Mouse (Mus musculus) adrenal gland, adult (tissue): Measurements from ENCODE around the gene Fgf5.

ENCODE experiments used
- DNase-seq, 2 experiments: peaks; one replicate each; pipeline ENCODE4 v3.0.0; 2022 to 2023; ENCODE audit warnings: low spot score in 1 of 2; ENCODE audit not compliant: inconsistent age in 2 of 2

Gene Fgf5

GRCm38 (mm10) chr5:98253838-98254821 lies at the start of gene Fgf5:
Gene Fgf5 (plus strand): TSS chr5:98254184.
- peak; percentile 12 to 55 for DNase-seq

- DNase-seq: no peak
Measured at GRCm38 (mm10) chr5:98212501-98212900, 41.5 kb upstream of the Fgf5 start.

- DNase-seq: no peak
Measured at GRCm38 (mm10) chr5:98221956-98222355, 32.0 kb upstream of the Fgf5 start.

GRCm38 (mm10) chr5:98226710-98227109 lies 27.3 kb upstream of the Fgf5 start:
- no peak for DNase-seq

- no peak for DNase-seq
Measured at GRCm38 (mm10) chr5:98229456-98229855, 24.5 kb upstream of the Fgf5 start.

GRCm38 (mm10) chr5:98238466-98238865 lies 15.5 kb upstream of the Fgf5 start:
- DNase-seq: no peak

GRCm38 (mm10) chr5:98241322-98241829 lies 12.6 kb upstream of the Fgf5 start:
- DNase-seq: no peak

- no peak for DNase-seq
Measured at GRCm38 (mm10) chr5:98245303-98245702, 8.7 kb upstream of the Fgf5 start.

- no peak for DNase-seq
Measured at GRCm38 (mm10) chr5:98245976-98246375, 8.0 kb upstream of the Fgf5 start.

GRCm38 (mm10) chr5:98246826-98247225 lies 7.2 kb upstream of the Fgf5 start:
- DNase-seq: no peak

- no peak for DNase-seq
Measured at GRCm38 (mm10) chr5:98247516-98247915, 6.5 kb upstream of the Fgf5 start.

GRCm38 (mm10) chr5:98253147-98253546 lies 837 bp upstream of the Fgf5 start:
- no peak for DNase-seq

GRCm38 (mm10) chr5:98255176-98255575 lies 1.2 kb downstream of the Fgf5 start:
- no peak for DNase-seq

- no peak for DNase-seq
Measured at GRCm38 (mm10) chr5:98255760-98256490, 1.9 kb downstream of the Fgf5 start.

GRCm38 (mm10) chr5:98275318-98275818 lies 21.4 kb downstream of the Fgf5 start:
- DNase-seq: no peak

- no peak for DNase-seq
Measured at GRCm38 (mm10) chr5:98281993-98282392, 28.0 kb downstream of the Fgf5 start.

- no peak for DNase-seq
Measured at GRCm38 (mm10) chr5:98283696-98284478, 29.9 kb downstream of the Fgf5 start.

- no peak for DNase-seq
Measured at GRCm38 (mm10) chr5:98290642-98291041, 36.7 kb downstream of the Fgf5 start.

GRCm38 (mm10) chr5:98292388-98293048 lies 38.5 kb downstream of the Fgf5 start:
- DNase-seq: no peak

GRCm38 (mm10) chr5:98293049-98293715 lies 39.2 kb downstream of the Fgf5 start:
- no peak for DNase-seq
